Mouse (Mus musculus): ENCODE measurements around the gene Creld1. TPM values are rescaled to one million over a fixed set of nuclear protein-coding genes. Genes with fewer than 3 reads are reported as not detected.

The Creld1 gene
- total and polyA plus RNA-seq, 3 experiments, result 3.4 to 12.9 (median 4.3) TPM

DNA sequence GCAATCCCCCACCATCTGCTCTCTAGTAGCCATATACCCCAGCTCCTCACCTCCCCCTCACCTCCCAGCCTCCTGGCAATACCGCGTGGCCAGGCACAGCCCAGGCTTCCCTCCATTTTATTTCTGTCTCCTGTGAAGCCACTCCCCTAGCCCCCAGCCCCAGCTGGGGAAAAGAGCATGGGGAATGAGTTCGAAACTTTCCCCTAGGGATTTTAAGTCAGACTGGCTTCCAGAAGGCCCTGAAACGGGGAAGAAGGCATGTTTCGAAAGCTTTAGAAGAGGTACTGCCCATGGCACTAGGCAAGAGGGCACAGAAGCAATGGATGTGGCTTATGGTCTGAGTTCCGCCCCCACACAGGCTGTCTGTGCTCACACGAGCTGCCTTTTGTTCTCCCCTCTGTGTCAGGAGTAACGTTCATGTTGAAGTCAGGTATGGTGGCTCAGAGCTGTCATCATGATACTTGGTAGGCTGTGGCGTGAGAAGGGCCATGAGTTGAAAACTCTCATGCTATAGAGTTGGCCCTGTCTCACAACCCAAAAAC, 47.4 kb upstream of the Creld1 start, which contains the start of gene Cidec:
TSS of gene Cidec (minus strand) at position 97 of the 542 bp plus-strand sequence.
- Histone ChIP-seq H3K27me3 (replicated peaks) (no peaks in the 10 kb centered on the region), H3K9me3 (replicated peaks; ENCODE audit: low read length) (no peaks in the 10 kb centered on the region), H3K4me3 (replicated peaks in 1 of 3; ENCODE audit: low read depth in 2 of 3, low read length in 2 of 3, poor library complexity in 1 of 3) (no peak within 1 kb of the TSS), H3K4me2 (ENCODE audit: insufficient read depth, low read depth, poor library complexity, severe bottlenecking) (no peak within 1 kb of the TSS), H3K36me3 (replicated peaks in 1 of 2; ENCODE audit: control insufficient read depth in 1 of 2, insufficient read depth in 1 of 2, low read length in 1 of 2) (no peaks in the 10 kb centered on the region), H3K9ac (ENCODE audit: insufficient read depth, low read depth) (no peak within 1 kb of the TSS), H3K4me1 (ENCODE audit: control insufficient read depth in 1 of 2, insufficient read depth in 2 of 2) (peaks cover 23 to 45% of the 10 kb centered on the region in 2 experiments), H3K79me2 (replicated peaks; ENCODE audit: control insufficient read depth, extremely low read depth, insufficient read depth, poor library complexity, severe bottlenecking) (no peaks in the 10 kb centered on the region), H3K27ac (ENCODE audit: insufficient read depth, low read depth) (no peak within 1 kb of the TSS)
- TF ChIP-seq SMC3 (IDR thresholded peaks at IDR 0.05; ENCODE audit: low read depth, low read length) (no peak), ZKSCAN1 (IDR thresholded peaks at IDR 0.05; ENCODE audit: borderline replicate concordance, low read depth, low read length) (no peak), GABPA (IDR thresholded peaks at IDR 0.05; ENCODE audit: insufficient replicate concordance, low read depth, low read length) (no peak), E2F4 (IDR thresholded peaks at IDR 0.05; ENCODE audit: insufficient replicate concordance, low read depth, low read length) (no peak), RAD21 (IDR thresholded peaks at IDR 0.05; ENCODE audit: low read depth, low read length) (no peak), JUN (IDR thresholded peaks at IDR 0.05; ENCODE audit: insufficient read depth, low read depth, low read length) (no peak), CHD1 (IDR thresholded peaks at IDR 0.05; ENCODE audit: low read depth, low read length) (no peak), ZNF384 (IDR thresholded peaks at IDR 0.05; ENCODE audit: low read depth, low read length) (no peak), UBTF (IDR thresholded peaks at IDR 0.05; ENCODE audit: low read depth, low read length) (no peak), NRF1 (IDR thresholded peaks at IDR 0.05; ENCODE audit: low read depth, low read length) (no peak), NELFE (IDR thresholded peaks at IDR 0.05; ENCODE audit: low read depth, low read length) (no peak), BHLHE40 (IDR thresholded peaks at IDR 0.05; ENCODE audit: low read depth, low read length) (no peak)
- DNase-seq (ENCODE audit: extremely low read depth), result no peak
- in situ Hi-C loops (cut with MboI; ENCODE audit: low pct_ligation_motif_present, low pct_unique_long_range_greater_than_20kb, low sequenced_read_pairs), result no loop called here
- dilution Hi-C loops (cut with MboI; ENCODE audit: extremely low pct_ligation_motif_present, extremely low pct_unique_long_range_greater_than_20kb, low sequenced_read_pairs), result no loop called here

- Histone ChIP-seq H3K27me3 (replicated peaks) (no peaks in the 10 kb centered on the region), H3K4me2 (ENCODE audit: insufficient read depth, low read depth, poor library complexity, severe bottlenecking) (no peak overlapping the region), H3K4me1 (ENCODE audit: control insufficient read depth in 1 of 2, insufficient read depth in 2 of 2) (peaks cover 14 to 40% of the 10 kb centered on the region in 2 experiments), H3K79me2 (replicated peaks; ENCODE audit: control insufficient read depth, extremely low read depth, insufficient read depth, poor library complexity, severe bottlenecking) (no peaks in the 10 kb centered on the region), H3K36me3 (replicated peaks in 1 of 2; ENCODE audit: control insufficient read depth in 1 of 2, insufficient read depth in 1 of 2, low read length in 1 of 2) (no peaks in the 10 kb centered on the region), H3K9me3 (replicated peaks; ENCODE audit: low read length) (no peaks in the 10 kb centered on the region), H3K9ac (ENCODE audit: insufficient read depth, low read depth) (no peak overlapping the region), H3K27ac (ENCODE audit: insufficient read depth, low read depth) (no peak overlapping the region), H3K4me3 (replicated peaks in 1 of 3; ENCODE audit: low read depth in 2 of 3, low read length in 2 of 3, poor library complexity in 1 of 3) (no peak overlapping the region)
- dilution Hi-C loops (cut with MboI; ENCODE audit: extremely low pct_ligation_motif_present, extremely low pct_unique_long_range_greater_than_20kb, low sequenced_read_pairs) (no loop called here), in situ Hi-C loops (cut with MboI; ENCODE audit: low pct_ligation_motif_present, low pct_unique_long_range_greater_than_20kb, low sequenced_read_pairs) (no loop called here)
- DNase-seq (ENCODE audit: extremely low read depth), result no peak
- no peak for TF ChIP-seq RAD21 (IDR thresholded peaks at IDR 0.05; ENCODE audit: low read depth, low read length)
- TF ChIP-seq GABPA (IDR thresholded peaks at IDR 0.05; ENCODE audit: insufficient replicate concordance, low read depth, low read length), result no peak
- TF ChIP-seq ZMIZ1 (IDR thresholded peaks at IDR 0.05; ENCODE audit: low read depth, low read length), result no peak
- TF ChIP-seq JUN (IDR thresholded peaks at IDR 0.05; ENCODE audit: insufficient read depth, low read depth, low read length), result no peak
- TF ChIP-seq NELFE (IDR thresholded peaks at IDR 0.05; ENCODE audit: low read depth, low read length), result no peak
- TF ChIP-seq E2F4 (IDR thresholded peaks at IDR 0.05; ENCODE audit: insufficient replicate concordance, low read depth, low read length), result no peak
- no peak for TF ChIP-seq CHD2 (IDR thresholded peaks at IDR 0.05; ENCODE audit: low read length)
- TF ChIP-seq SIN3A (IDR thresholded peaks at IDR 0.05; ENCODE audit: low read length), result no peak
- no peak for TF ChIP-seq PAX5 (IDR thresholded peaks at IDR 0.05; ENCODE audit: low read length)
- TF ChIP-seq SMC3 (IDR thresholded peaks at IDR 0.05; ENCODE audit: low read depth, low read length), result no peak
- no peak for TF ChIP-seq POLR2A (IDR thresholded peaks at IDR 0.05; ENCODE audit: low read depth, low read length)
- TF ChIP-seq ZNF384 (IDR thresholded peaks at IDR 0.05; ENCODE audit: low read depth, low read length), result no peak
- no peak for TF ChIP-seq ETS1 (conservative IDR thresholded peaks at IDR 0.05; ENCODE audit: low read depth, low read length)
- no peak for TF ChIP-seq MXI1 (IDR thresholded peaks at IDR 0.05; ENCODE audit: low read depth, low read length)
- TF ChIP-seq MYC (IDR thresholded peaks at IDR 0.05; ENCODE audit: low read depth, low read length), result no peak
- TF ChIP-seq RCOR1 (conservative IDR thresholded peaks at IDR 0.05; ENCODE audit: low read depth, low read length), result no peak
- TF ChIP-seq JUND (conservative IDR thresholded peaks at IDR 0.05; ENCODE audit: low read depth, low read length), result no peak
- TF ChIP-seq MAX (IDR thresholded peaks at IDR 0.05; ENCODE audit: low read length), result no peak
- no peak for TF ChIP-seq CHD1 (IDR thresholded peaks at IDR 0.05; ENCODE audit: low read depth, low read length)
- no peak for TF ChIP-seq TBP (conservative IDR thresholded peaks at IDR 0.05; ENCODE audit: low read depth, low read length)
Observed at GRCm38 (mm10) chr6:113437135-113437534, 46.0 kb upstream of the Creld1 start.

All from CH12.LX (cell line).